Mouse (Mus musculus) olfactory bulb, adult 2 months (tissue): ENCODE measurements around the gene Wdr43.

Experiments used
- CTCF ChIP-seq: fragments of 200-500 bp; IDR thresholded peaks from 2 replicates; pipeline ENCODE4 v1.5.1; 2012; ENCODE audit warnings: low read depth, mild to moderate bottlenecking, low read length, moderate library complexity; ENCODE audit not compliant: insufficient read depth
- POLR2A ChIP-seq: fragments of 200-500 bp; IDR thresholded peaks from 2 replicates; pipeline ENCODE4 v1.6.1; 2012; ENCODE audit warnings: mild to moderate bottlenecking, low read depth, low read length, moderate library complexity; ENCODE audit not compliant: insufficient read depth

DNA sequence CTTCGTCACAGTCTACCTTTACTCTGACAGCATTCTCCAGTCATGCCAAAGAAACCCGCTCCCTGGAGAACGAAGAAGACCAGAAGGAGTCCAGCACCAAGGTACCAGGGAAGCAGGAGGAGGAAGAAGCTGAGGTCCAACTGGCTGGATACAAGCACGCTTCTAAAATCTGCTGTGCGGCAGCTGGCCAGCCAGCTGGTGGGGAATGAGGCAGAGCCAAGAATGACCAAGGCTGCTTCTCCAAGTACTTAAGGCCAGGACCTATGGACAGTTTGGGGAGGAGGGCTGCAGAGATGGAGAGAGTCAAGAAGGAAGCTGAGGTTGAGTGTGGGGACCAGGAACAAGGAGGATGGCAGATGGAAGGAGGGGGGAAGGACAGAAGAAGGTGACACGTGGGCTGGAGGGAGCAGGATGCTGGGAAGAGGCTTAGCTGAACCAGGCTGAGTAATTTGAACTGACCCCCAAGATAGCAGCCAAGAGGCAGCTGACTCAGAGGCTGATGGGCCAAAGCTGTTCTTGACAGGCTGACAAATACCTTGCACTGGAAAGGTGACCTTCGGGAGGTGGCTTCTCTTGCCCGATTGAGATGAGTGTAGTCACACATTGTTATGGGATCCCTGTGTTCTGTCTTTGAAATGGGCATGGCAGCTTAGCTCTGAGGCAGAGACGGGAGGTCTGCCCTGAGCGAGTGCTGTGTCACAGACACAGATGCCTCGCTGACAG lies 82.4 kb downstream of the Wdr43 start:
- TF ChIP-seq POLR2A (no peak), CTCF (no peak)
